Mouse (Mus musculus) lung, postnatal 36 days (tissue): Measurements from ENCODE around the gene Cnksr3.

Experiments used
- DNase-seq: peaks from one replicate; pipeline ENCODE4 v3.0.0; 2022; ENCODE audit warnings: mixed read lengths

Gene Cnksr3

DNA sequence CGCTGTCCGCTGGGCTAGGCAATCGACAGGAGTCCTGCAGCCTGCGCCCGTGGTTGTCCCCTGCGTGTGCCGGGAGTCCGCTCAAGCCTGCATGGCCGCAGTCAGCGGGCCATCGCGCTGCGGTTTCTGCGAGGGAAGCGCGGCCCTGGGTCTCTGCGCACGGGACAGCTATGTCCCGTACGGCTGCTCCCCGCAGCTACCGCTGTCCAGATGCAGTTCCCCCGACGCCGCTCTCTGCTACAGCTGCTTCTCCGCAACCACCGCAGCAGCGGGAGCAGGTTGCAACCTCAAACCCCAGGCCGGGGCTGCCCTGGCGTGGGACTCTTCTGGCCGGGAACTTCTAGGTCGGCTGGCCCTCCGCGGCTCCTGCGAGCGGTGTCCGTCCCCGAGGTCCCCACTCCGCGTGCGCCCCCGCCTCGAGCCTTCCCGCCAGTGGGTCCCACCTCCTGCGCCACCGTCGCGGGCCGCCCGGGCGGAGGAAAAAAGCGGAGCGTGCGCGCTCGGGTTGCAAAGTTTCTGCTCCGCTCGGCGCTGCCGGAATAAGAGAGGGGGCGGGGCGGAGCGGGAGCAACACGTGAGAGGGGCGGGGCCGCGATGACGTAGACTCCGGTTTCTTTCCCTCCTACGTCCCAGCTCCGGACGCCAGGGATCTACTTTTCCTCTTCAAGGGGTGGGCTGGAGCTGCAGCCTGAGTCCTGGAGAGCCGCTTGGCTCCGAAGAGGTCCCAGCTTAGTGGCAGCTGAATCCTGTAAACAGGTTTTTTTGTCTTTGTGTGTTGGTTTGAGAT, at the start of gene Cnksr3:
Gene Cnksr3, minus strand, starts transcription at position 542 of the 787 bp plus-strand sequence.
- DNase-seq = peak; percentile 98

DNA sequence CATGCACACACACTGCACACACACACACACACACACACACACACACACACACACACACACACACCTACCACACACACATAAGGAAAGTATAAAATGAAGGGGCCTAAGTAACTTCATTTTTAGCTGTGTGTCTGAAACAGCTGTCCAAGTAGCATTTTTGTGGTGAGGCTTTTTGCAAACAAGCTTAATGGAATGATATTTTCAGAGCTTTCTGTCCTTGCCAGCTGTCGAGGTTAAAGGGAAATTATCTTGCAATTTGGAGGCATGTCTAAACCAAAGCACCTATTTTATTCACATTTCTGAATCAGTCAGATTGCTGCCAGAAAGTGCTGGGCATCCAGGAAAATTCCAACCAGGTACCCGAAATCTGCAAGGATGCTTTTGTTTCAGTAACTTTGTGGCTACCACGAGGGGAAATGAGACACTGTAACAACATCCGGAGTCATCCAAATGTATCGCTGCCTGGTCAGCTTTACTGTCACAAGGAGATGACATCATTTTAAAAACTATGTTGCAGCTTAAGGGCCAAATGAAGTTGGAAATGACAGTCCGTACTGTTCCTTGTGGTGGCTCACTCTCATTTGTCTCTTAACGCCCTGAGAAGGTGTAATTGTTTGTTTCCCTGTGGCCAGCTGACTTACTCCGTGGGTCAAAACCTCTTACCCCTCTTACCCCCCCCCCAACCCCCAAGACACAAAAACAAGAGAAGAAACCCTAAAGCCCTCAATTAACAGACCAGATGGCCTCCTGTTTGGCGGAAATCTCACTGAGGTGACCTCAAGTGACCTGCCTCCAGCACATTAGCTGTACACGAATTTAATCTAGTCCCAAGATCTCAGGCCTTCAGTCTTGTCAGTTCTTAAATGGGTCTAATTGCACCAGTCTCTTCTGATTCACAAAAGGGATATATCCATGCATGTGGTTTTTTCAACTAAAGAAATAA, 48.4 kb upstream of the Cnksr3 start:
- no peak for DNase-seq

DNA sequence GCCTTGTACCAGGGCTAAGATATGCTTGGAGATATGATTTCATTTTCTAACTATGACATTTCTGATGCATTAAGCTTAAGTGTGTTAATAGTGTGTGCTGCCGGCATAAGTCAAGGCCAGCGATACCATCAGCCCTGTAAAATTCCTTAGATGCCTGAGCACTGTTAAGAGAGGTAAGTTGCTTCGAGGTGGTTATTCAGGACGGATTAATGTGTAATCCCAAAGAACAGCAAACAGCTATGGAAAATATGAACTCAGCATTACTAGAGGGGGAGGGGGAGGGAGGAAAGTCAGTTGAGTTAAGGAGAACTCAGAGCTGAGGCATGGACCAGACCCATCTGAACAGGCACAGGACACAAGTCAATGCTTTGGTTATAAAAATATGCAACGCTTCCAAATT, 46.6 kb upstream of the Cnksr3 start:
- no peak for DNase-seq

DNA sequence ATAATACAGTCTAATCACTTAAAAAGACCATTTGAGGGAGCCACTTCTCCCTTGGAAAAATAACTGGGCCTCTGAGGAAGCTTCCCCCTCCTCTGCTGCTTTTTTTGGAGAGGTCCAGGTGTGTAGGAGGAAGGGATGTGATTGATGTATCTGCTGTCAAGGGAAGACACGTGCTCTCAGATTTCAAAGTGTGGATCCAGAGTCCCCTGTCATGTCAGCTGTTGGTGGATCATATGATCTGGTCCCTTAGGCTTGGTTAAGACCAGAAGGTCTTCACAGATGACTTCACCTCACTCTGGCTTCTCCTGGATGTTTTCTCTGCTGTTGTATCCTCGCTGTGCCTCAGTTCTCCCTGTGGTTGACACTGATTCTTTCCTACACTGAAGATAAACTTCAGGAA, 38.4 kb upstream of the Cnksr3 start:
- DNase-seq = no peak

DNA sequence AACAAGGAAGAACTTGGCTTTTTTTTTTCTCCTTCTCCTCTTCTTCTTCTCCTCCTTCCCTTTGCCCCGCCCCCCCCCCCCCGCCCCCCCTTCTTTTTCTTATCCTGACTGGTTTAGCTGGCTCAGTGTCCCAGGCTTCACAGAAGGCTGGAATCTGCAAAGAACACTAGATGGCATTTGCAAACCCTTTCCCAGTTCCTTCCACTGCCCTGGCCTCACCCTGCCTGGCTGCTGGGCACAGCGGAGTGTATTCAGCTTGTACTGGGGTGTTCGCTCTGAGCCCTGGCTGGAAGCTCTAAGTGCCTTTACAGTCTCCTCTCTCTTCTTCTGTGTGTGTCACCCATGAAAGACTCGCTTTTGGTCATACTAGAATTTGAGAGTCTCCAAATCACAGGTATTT, 22.6 kb upstream of the Cnksr3 start:
- no peak for DNase-seq

DNA sequence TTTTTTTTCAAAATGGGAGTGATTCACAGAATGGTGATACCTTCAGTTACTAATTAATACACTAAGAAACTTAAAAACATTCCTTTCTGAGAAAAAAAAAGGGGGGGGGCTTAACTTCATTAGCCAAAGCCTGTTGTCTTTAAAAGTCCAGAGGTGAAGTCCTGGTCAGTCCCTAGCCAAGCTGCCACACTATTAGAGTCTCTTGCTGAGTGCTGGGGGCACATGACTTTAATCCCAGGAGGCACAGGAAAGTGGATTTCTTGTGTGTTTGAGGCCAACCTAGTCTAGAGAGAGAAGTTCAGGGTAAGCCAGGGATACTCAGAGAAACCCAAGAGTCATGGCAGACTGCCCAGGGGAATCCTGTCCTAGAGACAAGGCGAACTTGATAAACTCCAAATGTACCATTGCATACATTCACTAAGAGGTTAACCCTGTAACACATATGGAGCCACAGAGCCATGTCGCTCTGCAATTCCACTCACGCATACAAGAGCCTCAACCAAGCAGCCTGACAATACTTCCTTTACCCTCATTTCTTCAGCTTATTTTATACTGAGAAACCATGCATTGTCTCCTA, 5.6 kb upstream of the Cnksr3 start:
- no peak for DNase-seq

DNA sequence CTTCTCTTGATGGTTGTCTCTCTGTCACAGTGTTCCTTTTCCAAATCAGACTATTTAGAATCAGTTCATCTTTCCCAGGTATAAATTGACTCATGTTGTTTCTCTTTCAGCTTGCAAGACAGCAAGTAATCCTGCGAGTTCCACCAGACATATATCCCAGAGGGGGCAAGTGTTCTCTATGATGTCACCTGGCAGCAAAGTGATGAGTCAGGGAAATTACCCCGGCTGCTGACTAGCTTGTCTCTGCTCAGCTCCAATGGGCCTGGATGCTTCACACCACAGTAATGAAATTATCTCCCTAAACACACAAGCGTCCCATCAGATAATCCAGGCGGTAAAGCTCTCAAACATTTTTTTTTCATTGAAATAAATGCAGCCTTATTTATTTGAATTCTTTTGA, 2.7 kb upstream of the Cnksr3 start:
- DNase-seq = no peak

- DNase-seq = no peak
These were observed 1.1 kb upstream of the Cnksr3 start for GRCm38 (mm10) chr10:7213066-7213630.

- DNase-seq = peak; percentile 75
These were observed 500 bp upstream of the Cnksr3 start for GRCm38 (mm10) chr10:7212537-7212936.

- DNase-seq = peak; percentile 85
These were observed 894 bp downstream of the Cnksr3 start for GRCm38 (mm10) chr10:7210991-7211695.

DNA sequence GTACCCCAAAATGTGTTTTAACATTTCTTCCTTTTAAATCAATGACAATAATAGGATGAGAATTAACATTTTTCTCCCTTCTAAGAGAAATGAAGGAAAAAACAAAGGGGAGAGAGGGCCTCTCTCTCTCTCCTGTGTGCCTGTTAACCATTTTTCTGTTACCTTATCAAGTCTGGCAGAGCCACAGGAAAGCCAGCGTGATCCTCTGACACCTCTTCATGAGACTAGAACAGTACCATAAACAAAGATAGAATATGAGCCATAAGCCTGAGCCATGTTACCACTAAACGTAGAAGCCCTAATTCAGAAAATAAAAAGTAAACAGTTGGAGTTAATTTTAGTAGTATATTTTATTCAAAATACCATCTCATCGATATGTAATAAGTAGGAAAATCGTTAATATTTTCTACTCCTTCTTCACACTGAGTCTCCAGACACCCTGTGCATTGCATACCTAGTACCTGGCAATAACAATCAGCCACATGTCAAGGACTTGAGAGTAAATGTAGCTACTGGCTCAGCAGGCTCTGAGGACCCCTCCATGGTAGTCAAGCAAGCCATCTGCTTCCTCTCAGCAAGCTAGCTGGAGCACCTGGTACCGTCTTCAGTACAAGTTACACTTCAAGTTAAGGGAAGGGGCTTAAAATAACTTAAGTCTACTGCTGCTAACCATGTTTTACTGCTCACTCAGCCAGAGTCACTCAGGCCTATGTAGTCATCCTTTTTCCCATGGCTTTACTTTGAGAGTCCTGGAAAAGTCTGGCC, 2.2 kb downstream of the Cnksr3 start:
- DNase-seq = no peak

- DNase-seq = no peak
These were observed 3.1 kb downstream of the Cnksr3 start for GRCm38 (mm10) chr10:7208859-7209441.

DNA sequence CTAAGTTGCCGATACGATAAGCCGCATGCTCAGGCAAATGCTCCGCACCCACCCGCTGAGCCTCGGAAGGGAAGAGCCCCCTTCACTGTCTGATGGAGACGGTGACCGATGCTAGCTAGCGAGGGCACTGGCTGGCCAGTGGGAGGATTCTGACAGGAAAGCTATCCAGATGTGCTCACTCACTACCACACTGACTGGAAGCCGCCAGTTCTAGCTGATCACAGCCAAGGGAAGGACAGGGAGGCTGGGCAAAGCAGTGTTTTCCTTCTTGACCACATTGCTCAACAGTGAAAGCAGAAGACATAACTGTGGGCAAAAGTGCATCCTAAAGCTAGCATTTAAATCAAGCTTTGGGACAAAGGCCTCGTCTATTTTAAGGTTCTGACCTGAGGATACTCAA, 4.7 kb downstream of the Cnksr3 start:
- DNase-seq = peak; percentile 46

DNA sequence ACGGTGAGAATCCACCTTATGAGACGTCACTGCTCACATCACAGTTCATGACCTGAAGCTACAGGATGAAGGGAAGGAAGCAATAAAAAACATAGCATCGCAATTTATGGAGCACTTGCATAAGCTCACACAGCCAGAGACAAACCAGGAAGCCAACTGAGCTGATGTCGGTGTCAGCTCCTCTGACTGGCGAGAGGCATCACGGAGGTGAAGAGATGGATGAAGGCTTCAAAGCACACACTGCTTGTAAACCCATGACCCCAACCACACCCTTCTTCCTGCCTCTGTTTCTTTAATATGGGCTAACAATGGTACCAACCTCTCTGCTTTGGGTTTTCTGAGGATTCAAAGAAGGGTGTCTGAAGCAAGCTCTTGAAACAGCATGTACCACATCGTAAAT, 5.5 kb downstream of the Cnksr3 start:
- DNase-seq = no peak

- peak; percentile 81 for DNase-seq
These were observed 6.5 kb downstream of the Cnksr3 start for GRCm38 (mm10) chr10:7205576-7205975.

DNA sequence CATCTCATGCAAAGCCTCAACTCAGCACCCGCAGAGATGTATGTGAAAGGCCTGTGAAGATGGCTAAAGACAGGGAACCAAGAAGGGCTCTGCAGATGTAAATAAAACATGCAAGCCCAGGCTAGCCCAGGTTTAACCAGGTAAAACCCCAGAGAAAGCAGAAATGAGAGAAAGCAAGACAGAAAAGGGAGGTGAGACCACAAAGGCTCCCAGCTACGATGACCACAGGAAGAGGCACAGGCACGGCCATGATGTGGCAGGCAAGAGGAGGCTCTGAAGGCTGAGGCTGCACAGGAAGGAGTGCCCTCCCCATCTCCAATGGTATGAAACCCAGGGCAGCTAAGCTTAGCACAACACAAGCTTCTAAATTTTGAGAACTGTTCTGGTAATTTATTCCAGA, 7.1 kb downstream of the Cnksr3 start:
- DNase-seq = no peak

GRCm38 (mm10) chr10:7202576-7202975, 9.5 kb downstream of the Cnksr3 start:
- DNase-seq = no peak

DNA sequence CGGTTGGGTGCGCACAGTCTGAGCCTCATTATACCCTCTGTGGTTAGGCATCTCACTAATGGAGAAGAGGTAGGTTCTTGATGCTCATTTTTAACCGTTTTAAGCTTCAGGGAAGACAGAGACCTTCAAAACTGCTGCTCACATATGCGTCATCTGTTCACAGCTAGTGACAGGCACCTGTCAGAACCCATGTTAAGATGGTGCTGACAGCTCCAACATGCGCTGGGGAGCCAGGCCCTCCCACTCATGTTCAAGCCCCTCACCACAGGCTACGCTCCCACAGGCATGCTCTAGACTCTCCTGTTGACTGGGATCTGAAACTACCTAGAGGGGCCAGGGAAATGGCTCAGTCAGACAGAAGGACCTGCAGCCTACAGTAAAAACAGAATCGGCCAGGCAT, 11.4 kb downstream of the Cnksr3 start:
- no peak for DNase-seq

DNA sequence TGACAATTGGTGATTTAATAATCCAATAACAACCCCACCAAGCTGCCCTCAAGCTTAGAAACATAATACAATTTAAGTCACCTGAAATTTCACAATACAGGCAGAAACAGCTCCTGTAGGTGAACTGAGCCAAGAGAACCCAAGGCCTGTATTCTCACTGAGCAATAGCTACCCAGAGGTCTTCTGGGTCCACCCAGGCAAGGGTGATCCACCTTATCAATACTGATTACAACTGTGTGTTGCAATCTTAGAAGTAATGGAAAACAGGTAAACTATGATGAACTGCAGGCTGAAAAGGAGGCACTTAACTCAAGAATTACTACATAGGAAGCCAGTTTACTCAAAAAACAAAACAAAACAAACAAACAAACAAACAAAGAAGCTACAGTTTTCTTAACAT, 13.8 kb downstream of the Cnksr3 start:
- no peak for DNase-seq

DNA sequence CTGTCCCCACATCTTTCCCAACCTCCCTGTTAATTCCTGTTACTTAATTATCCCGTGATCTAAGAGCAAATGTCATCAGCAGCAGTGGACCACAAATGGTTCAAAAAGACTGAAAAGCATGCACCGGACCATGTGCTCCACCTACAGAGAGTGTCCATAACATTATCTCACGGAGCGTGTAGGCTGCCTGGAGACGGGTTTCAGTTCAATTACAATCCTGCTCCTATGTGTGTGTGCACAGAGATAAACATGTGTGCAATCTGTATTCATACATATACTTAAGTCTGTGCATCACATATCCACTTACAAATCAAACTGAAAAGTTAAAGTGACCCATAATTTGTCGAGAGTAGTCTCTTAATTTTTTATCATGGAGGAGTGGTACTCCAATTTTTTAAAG, 14.3 kb downstream of the Cnksr3 start:
- no peak for DNase-seq

DNA sequence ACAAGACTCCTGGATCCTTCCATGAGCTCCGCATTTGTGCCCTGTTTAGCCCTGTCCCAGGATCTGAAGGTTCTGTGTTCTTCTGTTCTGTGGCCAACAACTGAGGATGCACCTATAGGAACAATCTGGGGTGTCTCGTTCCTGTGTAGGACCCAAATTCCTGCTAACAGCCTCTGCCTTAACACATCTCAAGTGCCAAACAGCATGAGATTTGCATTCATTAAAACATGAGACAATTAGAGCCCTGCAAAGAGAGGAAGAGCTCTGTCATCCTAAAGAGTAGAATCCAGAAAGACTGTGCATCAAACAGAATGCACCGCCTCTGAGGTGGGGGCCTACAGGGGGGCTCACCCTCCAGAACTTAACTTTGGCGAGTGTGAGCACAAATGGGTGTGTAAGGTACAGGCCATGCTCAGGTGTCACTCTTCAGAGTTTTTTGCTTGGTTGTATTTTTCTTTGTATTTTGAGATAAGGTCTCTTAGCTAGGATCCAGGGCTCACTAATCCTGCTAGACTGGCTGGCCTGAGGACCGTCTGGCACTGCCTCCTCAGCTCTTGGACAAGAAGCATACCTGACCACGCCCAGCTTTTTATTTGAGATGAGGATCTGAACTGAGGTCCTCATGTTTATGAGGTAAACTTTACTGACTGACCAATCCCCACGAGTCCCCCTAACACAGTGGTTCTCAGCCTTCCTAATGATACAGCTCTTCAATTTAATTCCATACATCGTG, 15.2 kb downstream of the Cnksr3 start:
- no peak for DNase-seq
